6 mouse cellular contexts compared by ENCODE assay signal in genomic region chr9:92588226-92588625, GRCm38 (mm10).
"Had no signal": no experiment of that assay in that cellular context is flagged by ENCODE, and none has a peak within 500 bp of the region (broad histone marks: within the 10 kb centered on the region; RNA-seq: fewer than 3 reads in every experiment).

No protein-coding gene starts in this region.

- DNase-seq: kidney, postnatal 25 days; left cerebral cortex, postnatal 4 days; liver, postnatal 0 days; lung, embryonic 14.5 days; thymus, adult 18-20 months; thymus, postnatal 36 days had no signal
